Mouse (Mus musculus) heart, postnatal 14 days (tissue): Measurements from ENCODE around the gene Mad2l2. TPM values are rescaled to one million over a fixed set of nuclear protein-coding genes. Genes with fewer than 3 reads are reported as not detected.
"Not testable (repeated sequence)": the region's sequence is repeated elsewhere in the genome, so short reads cannot be mapped to it uniquely, and the experiment has no call there.

Source experiments
- DNase-seq, 2 experiments: peaks; one replicate each; pipeline ENCODE4 v3.0.0; 2021 to 2022
- intact Hi-C: fragments of 180-260 bp; cut with DNase I; formaldehyde crosslinking; loops from one replicate; pipeline ENCODE4 v1.15.1; 2025
- microRNA-seq, 2 experiments: library from miRNA; unstranded; fragments of <30 nt; microRNA quantifications; one replicate each; pipeline ENCODE4 v1.2.0; 2021 to 2022
- total RNA-seq, 2 experiments: library from RNA; stranded (reverse); gene quantifications; 2 replicates each; pipeline ENCODE4 v1.2.3; 2021

Gene Mad2l2
- total RNA-seq, 2 experiments from 2014 or later: 11.5 to 12.5 TPM

- DNase-seq: peak; percentile 72 to 82
- intact Hi-C loops: loop anchor here (1.0 to 5.0 kb wide), 2 partner anchors 53 to 440 kb away; no protein-coding TSS in a partner anchor
Measured at GRCm38 (mm10) chr4:148166986-148167385, 36.8 kb downstream of the Mad2l2 start.

GRCm38 (mm10) chr4:148168287-148168686 lies 38.1 kb downstream of the Mad2l2 start:
- DNase-seq: peak; percentile 67 to 75
- intact Hi-C loops: loop anchor here (5.0 kb wide), 1 partner anchor 439 kb away; no protein-coding TSS in a partner anchor

GRCm38 (mm10) chr4:148169586-148169985 lies 39.4 kb downstream of the Mad2l2 start:
- DNase-seq: no peak
- intact Hi-C loops: loop anchor here (5.0 kb wide), 1 partner anchor 438 kb away; no protein-coding TSS in a partner anchor

- intact Hi-C loops: loop anchor here (1.0 kb wide), 1 partner anchor 258 kb away; no protein-coding TSS in a partner anchor
- peak; percentile 52 to 71 for DNase-seq
Measured at GRCm38 (mm10) chr4:148170842-148171241, 40.7 kb downstream of the Mad2l2 start.

- intact Hi-C loops: no loop called here
- no peak for DNase-seq
Measured at GRCm38 (mm10) chr4:148171261-148171660, 41.1 kb downstream of the Mad2l2 start.

- intact Hi-C loops: no loop called here
- DNase-seq: no peak
Measured at GRCm38 (mm10) chr4:148173811-148174494, 43.8 kb downstream of the Mad2l2 start.

GRCm38 (mm10) chr4:148174495-148174862 lies 44.3 kb downstream of the Mad2l2 start:
- intact Hi-C loops: no loop called here
- no peak for DNase-seq

GRCm38 (mm10) chr4:148176603-148177002 lies 46.4 kb downstream of the Mad2l2 start:
- DNase-seq, intact Hi-C loops: not testable (repeated sequence)

GRCm38 (mm10) chr4:148177716-148178115 lies 47.5 kb downstream of the Mad2l2 start:
- intact Hi-C loops: no loop called here
- DNase-seq: no peak

GRCm38 (mm10) chr4:148181483-148181882 lies 51.3 kb downstream of the Mad2l2 start:
- no peak for DNase-seq
- intact Hi-C loops: no loop called here

- DNase-seq: no peak
- intact Hi-C loops: no loop called here
Measured at GRCm38 (mm10) chr4:148182363-148182762, 52.2 kb downstream of the Mad2l2 start.

- no peak for DNase-seq
Measured at GRCm38 (mm10) chr4:148184564-148184963, 54.4 kb downstream of the Mad2l2 start.

GRCm38 (mm10) chr4:148185819-148186218 lies 55.6 kb downstream of the Mad2l2 start:
- no peak for DNase-seq
- intact Hi-C loops: no loop called here

More at GRCm38 (mm10) chr4:148184564-148184963, 54.4 kb downstream of the Mad2l2 start:
- intact Hi-C loops: no loop called here

GRCm38 (mm10) chr4:148188767-148189166 lies 58.6 kb downstream of the Mad2l2 start:
- intact Hi-C loops, DNase-seq: not testable (repeated sequence)

- intact Hi-C loops: no loop called here
- no peak for DNase-seq
Measured at GRCm38 (mm10) chr4:148192707-148193245, 62.6 kb downstream of the Mad2l2 start.

GRCm38 (mm10) chr4:148194400-148194799 lies 64.2 kb downstream of the Mad2l2 start:
- DNase-seq: no peak
- intact Hi-C loops: no loop called here

Small RNAs within 50 kb of the gene (microRNA-seq; reads per million reads assigned to microRNA genes)
- gene Mir7022: 0 to 0.12 reads per million in 2 experiments

Other genes starting within 250 kb of the Mad2l2 start
- gene Mfn2, start 225.7 kb upstream of the Mad2l2 start, total RNA-seq: 100 to 1,000 TPM; 621 to 624 TPM
- 10 to 100 TPM; 90.1 to 95.0 TPM for gene Plod1, start 193.6 kb upstream of the Mad2l2 start, total RNA-seq
- 10 to 100 TPM; 39.6 to 43.9 TPM for gene 2510039O18Rik, start 189.5 kb upstream of the Mad2l2 start, total RNA-seq
- 100 to 1,000 TPM in 1 of 2 experiments, 10 to 100 TPM in 1; 74.4 to 148 TPM for gene Nppb, start 144.6 kb upstream of the Mad2l2 start, total RNA-seq
- 1,000 to 10,000 TPM in 1 of 2 experiments, 100 to 1,000 TPM in 1; 590 to 1,636 TPM for gene Nppa, start 129.7 kb upstream of the Mad2l2 start, total RNA-seq
- gene Clcn6, start 91.6 kb upstream of the Mad2l2 start, total RNA-seq: 10 to 100 TPM in 1 of 2 experiments, 1 to 10 TPM in 1; 9.5 to 11.0 TPM
- gene Mthfr, start 91.3 kb upstream of the Mad2l2 start, total RNA-seq: 10 to 100 TPM; 13.1 to 14.7 TPM
- gene Agtrap, start 42.4 kb upstream of the Mad2l2 start, total RNA-seq: 10 to 100 TPM; 36.4 to 38.5 TPM
- under 1 TPM; 0.05 to 0.07 TPM for gene Draxin, start 314 bp downstream of the Mad2l2 start, total RNA-seq
- 10 to 100 TPM; 28.3 to 30.6 TPM for gene Fbxo6, start 21.8 kb downstream of the Mad2l2 start, total RNA-seq
- gene Fbxo44, start 30.1 kb downstream of the Mad2l2 start, total RNA-seq: 10 to 100 TPM in 1 of 2 experiments, 1 to 10 TPM in 1; 9.9 to 11.0 TPM
- gene Fbxo2, start 30.2 kb downstream of the Mad2l2 start, total RNA-seq: not detected
- not detected for gene Disp3, start 157.6 kb downstream of the Mad2l2 start, total RNA-seq